Mouse (Mus musculus) lung, embryonic 15.5 days (tissue): ENCODE data around the gene Ghrhr. TPM values are rescaled to one million over a fixed set of nuclear protein-coding genes. Genes with fewer than 3 reads are reported as not detected.

Experiments used
- ATAC-seq: fragments of 200-750 bp; cut with Nextera tagmentation; 2 replicates; pipeline ENCODE4 v1.8.0; 2017; ENCODE audit warnings: moderate number of reproducible peaks, borderline replicate concordance; ENCODE audit not compliant: low FRiP score, low TSS enrichment; ENCODE audit errors: extremely low read depth
- H3K27ac ChIP-seq: fragments of 300-500 bp; sonication (generic); 2 replicates; pipeline ENCODE4 v1.5.1; 2015; ENCODE audit warnings: moderate library complexity, mild to moderate bottlenecking, inconsistent platforms
- H3K27me3 ChIP-seq: fragments of 300-500 bp; sonication (generic); 2 replicates; pipeline ENCODE4 v1.6.1; 2015; ENCODE audit warnings: inconsistent platforms
- H3K36me3 ChIP-seq: fragments of 300-500 bp; sonication (generic); 2 replicates; pipeline ENCODE4 v1.6.1; 2015; ENCODE audit warnings: inconsistent platforms
- H3K4me1 ChIP-seq: fragments of 300-500 bp; sonication (generic); 2 replicates; pipeline ENCODE4 v1.6.1; 2015; ENCODE audit warnings: inconsistent platforms
- H3K4me2 ChIP-seq: fragments of 300-500 bp; sonication (generic); 2 replicates; pipeline ENCODE4 v1.6.1; 2015; ENCODE audit warnings: inconsistent platforms, mild to moderate bottlenecking, moderate library complexity
- H3K4me3 ChIP-seq: fragments of 300-500 bp; sonication (generic); 2 replicates; pipeline ENCODE4 v1.5.1; 2015; ENCODE audit warnings: mild to moderate bottlenecking, inconsistent platforms
- H3K9ac ChIP-seq: fragments of 300-500 bp; sonication (generic); 2 replicates; pipeline ENCODE4 v1.6.1; 2015; ENCODE audit warnings: inconsistent platforms
- H3K9me3 ChIP-seq: fragments of 300-500 bp; sonication (generic); 2 replicates; pipeline ENCODE4 v1.6.1; 2016; ENCODE audit warnings: inconsistent platforms
- WGBS: fragments of 180-500 bp; shearing (Covaris S2); methylation state at CpG from one replicate; pipeline ENCODE4 v1.1.7; 2015; 5-methylcytosine and 5-hydroxymethylcytosine counted together
- polyA plus RNA-seq: library from polyadenylated mRNA; unstranded; fragments of >200 nt; fragmentation: Nextera tagmentation; extraction: Ambion mirVana; gene quantifications from 2 replicates; pipeline ENCODE4 v1.2.1, GENCODE M21; 2015

Gene Ghrhr
- polyA plus RNA-seq, 1 experiment from 2014 or later = 0.09 TPM

DNA sequence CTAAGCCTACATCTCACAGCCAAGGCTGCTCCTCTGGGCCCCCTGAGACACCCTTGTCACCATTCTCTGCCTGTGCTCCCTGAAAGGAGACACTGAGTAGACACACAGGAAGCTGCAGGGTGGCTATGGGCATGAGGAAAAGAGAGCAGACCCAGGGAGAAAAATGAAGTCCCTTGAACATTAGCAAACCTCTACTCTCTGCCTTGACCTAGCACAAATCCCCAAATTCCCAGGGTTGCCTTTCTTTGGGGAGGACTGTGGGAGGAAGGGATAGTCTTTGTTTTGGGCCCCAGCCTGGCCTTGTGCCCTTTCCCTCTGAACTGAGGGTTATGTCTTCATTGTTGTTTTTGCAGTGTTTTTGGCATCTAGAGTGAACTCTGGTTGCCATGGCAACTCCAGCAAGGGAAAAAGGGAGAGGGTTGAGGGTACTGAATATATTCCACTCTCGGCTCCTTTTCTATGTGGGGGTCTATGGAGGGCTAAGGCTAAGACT, 44.8 kb downstream of the Ghrhr start:
- ATAC-seq = no peak
- no peak overlapping the region for H3K4me3 ChIP-seq
- 43% methylated on average over 1 of the region's 1 CpGs for WGBS

DNA sequence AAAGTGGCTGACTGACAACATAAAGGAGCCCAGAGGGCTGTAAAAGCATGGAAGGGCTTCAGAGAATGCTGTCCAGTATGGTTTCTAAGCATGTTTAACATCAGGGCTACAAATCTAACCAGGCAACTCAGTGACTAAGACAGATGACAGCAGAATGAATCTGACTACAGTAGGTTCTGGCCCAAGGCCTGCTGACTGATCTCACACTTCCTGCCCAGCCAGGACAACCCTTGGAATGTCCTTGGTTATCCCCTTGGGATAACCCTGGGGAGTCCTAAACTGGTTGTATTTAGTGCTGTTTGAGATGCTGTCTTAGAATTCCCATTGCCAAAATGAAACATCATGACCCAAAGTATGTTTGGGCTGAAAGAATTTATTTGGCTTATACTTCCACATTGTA, 56.0 kb downstream of the Ghrhr start:
- Histone ChIP-seq H3K27me3 (no peaks in the 10 kb centered on the region), H3K9me3 (no peaks in the 10 kb centered on the region), H3K9ac (no peak overlapping the region), H3K4me1 (no peaks in the 10 kb centered on the region), H3K4me3 (no peak overlapping the region), H3K36me3 (no peaks in the 10 kb centered on the region), H3K27ac (no peak overlapping the region), H3K4me2 (no peak overlapping the region)
- ATAC-seq = no peak

More for the DNA sequence above, 44.8 kb downstream of the Ghrhr start:
- no peak overlapping the region for H3K27ac ChIP-seq
- H3K9ac ChIP-seq = no peak overlapping the region
- no peak overlapping the region for H3K4me2 ChIP-seq
- no peaks in the 10 kb centered on the region for H3K4me1 ChIP-seq
- H3K9me3 ChIP-seq = no peaks in the 10 kb centered on the region
- no peaks in the 10 kb centered on the region for H3K36me3 ChIP-seq
- no peaks in the 10 kb centered on the region for H3K27me3 ChIP-seq

DNA sequence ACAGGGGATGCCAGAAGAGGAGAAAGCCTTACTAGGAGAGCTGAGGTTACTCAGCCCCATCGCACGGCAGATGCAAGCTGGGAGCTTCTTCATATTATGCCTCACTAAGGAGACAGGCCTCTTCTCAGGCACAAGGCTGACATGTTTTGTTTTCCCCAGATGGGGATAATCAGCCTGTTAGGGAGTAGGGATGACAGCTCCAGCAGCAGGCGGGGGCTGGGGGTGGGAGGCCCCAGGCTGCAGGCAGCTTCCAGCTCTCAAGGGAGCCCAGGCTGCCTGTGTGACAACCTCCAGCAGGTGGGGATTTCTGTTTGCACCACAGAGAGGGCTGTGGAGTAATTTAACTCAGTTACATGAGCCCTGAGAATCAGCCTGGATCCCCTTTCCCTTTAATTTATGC, 58.3 kb downstream of the Ghrhr start:
- ATAC-seq = 0 out of 2 replicates have a peak, but pooled peaks have one; percentile 49
- WGBS = 20% methylated on average over 3 of the region's 3 CpGs
- no peak overlapping the region for H3K4me3 ChIP-seq
- H3K4me1 ChIP-seq = no peaks in the 10 kb centered on the region
- no peaks in the 10 kb centered on the region for H3K36me3 ChIP-seq
- H3K9me3 ChIP-seq = no peaks in the 10 kb centered on the region
- no peak overlapping the region for H3K4me2 ChIP-seq
- no peak overlapping the region for H3K27ac ChIP-seq
- no peaks in the 10 kb centered on the region for H3K27me3 ChIP-seq
- no peak overlapping the region for H3K9ac ChIP-seq

DNA sequence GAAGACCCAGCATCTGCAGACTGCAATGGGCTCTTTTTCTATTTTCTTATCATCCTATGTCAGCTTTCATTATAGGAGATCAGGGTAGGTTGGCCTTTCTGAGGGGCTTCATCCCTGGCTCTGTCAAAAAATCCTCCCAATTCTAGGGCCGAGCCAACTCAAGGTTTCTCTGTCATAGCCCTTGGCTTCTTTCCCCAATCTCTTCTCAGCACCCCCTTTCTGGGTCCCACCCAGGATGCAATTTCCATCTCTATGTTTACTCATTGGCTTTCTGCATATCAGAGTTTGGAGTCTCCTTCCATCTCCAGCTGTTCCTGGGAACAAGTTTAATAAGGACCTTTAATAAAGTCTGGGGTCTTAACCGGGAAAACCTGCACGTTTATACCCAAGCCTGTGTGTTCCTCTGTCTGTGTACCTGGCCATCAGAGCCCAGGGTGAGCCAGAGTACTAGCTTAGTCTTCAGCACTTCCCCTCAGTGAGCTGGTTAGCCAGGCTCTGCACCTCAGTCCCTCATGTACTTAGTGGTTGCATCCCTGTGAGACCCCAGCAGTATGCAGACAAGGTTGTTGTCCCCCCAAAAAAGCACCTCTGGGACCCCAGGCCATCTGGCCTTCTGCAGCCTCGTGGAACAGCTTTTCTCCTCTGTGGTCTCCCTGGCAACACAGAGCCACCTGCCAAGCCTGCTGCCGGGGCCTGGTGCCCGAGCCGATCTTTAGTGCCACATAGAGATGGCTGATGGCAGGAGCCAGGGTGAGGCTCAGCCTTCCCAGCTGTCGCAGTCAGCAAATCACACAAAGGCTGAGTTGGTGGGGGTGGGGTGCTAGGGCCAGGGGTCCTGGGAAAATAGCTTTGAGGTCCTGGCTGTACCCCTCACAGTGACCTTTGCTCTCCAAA, 59.4 kb downstream of the Ghrhr start:
- Histone ChIP-seq H3K4me2 (no peak overlapping the region), H3K9ac (no peak overlapping the region), H3K4me3 (no peak overlapping the region), H3K4me1 (no peaks in the 10 kb centered on the region), H3K27me3 (peaks cover under 1% of the 10 kb centered on the region; the same call in 1 of the 2 replicates), H3K27ac (no peak overlapping the region), H3K36me3 (no peaks in the 10 kb centered on the region), H3K9me3 (no peaks in the 10 kb centered on the region)
- WGBS = 39% methylated on average over 8 of the region's 8 CpGs
- ATAC-seq = no peak

DNA sequence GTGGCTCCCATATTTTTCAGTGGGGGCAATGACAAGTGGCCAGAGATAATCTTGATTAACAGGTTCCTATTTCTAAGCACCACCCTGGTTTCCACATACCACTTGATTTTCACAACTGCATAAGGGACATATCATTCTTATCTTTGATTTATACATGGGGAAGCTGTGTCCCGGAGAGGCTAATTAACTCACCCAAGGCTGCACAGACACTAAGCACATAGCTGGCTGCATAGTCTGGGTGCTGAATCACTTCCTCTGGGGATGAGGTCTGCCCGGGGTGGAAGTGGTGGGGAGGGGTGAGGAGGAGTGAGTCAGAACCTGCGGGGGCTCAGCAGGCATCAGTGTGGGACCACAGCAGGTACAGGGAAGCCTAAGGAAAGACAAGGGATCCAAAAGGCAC, 61.8 kb downstream of the Ghrhr start:
- Histone ChIP-seq H3K4me3 (no peak overlapping the region), H3K4me1 (no peaks in the 10 kb centered on the region), H3K4me2 (no peak overlapping the region), H3K27me3 (peaks cover 7% of the 10 kb centered on the region; the same call in 1 of the 2 replicates), H3K9me3 (no peaks in the 10 kb centered on the region), H3K9ac (no peak overlapping the region), H3K36me3 (no peaks in the 10 kb centered on the region), H3K27ac (no peak overlapping the region)
- no peak for ATAC-seq
- 29% methylated on average over 3 of the region's 3 CpGs for WGBS

Other genes starting within 250 kb of the Ghrhr start
- gene Crhr2, start 243.3 kb upstream of the Ghrhr start, polyA plus RNA-seq = 0.31 and 0.42 TPM in 2 replicates
- gene Inmt, start 201.3 kb upstream of the Ghrhr start, polyA plus RNA-seq = 0.15 and 0.24 TPM in 2 replicates
- gene Mindy4, start 172.9 kb upstream of the Ghrhr start, polyA plus RNA-seq = 16.1 and 16.4 TPM in 2 replicates
- gene Aqp1, start 39.9 kb upstream of the Ghrhr start, polyA plus RNA-seq = 48.8 and 57.9 TPM in 2 replicates
- 0.40 and 0.71 TPM in 2 replicates for gene Adcyap1r1, start 75.7 kb downstream of the Ghrhr start, polyA plus RNA-seq